Mouse (Mus musculus): ENCODE measurements around the gene Sstr3. TPM values are rescaled to one million over a fixed set of nuclear protein-coding genes. Genes with fewer than 3 reads are reported as not detected.

Sstr3 gene
- polyA plus RNA-seq, 1 experiment from 2014 or later = 0.22 TPM

- no peak overlapping the region for H3K27ac ChIP-seq
- peaks cover 9% of the 10 kb centered on the region; the same call in 1 of the 2 replicates for H3K9me3 ChIP-seq
- peaks cover 32% of the 10 kb centered on the region for H3K4me1 ChIP-seq (replicated peaks)
- H3K27me3 ChIP-seq (ENCODE audit: insufficient read depth, poor library complexity, severe bottlenecking) = no peaks in the 10 kb centered on the region
- WGBS = 62% methylated on average over 25 of the region's 25 CpGs
- no peak for DNase-seq (ENCODE audit: low spot score)
- peak overlapping the region; percentile 21; the same call in 1 of the 2 replicates for H3K4me3 ChIP-seq
- no peaks in the 10 kb centered on the region for H3K36me3 ChIP-seq
Measured at GRCm38 (mm10) chr15:78554545-78555313, 10.2 kb upstream of the Sstr3 start.

DNA sequence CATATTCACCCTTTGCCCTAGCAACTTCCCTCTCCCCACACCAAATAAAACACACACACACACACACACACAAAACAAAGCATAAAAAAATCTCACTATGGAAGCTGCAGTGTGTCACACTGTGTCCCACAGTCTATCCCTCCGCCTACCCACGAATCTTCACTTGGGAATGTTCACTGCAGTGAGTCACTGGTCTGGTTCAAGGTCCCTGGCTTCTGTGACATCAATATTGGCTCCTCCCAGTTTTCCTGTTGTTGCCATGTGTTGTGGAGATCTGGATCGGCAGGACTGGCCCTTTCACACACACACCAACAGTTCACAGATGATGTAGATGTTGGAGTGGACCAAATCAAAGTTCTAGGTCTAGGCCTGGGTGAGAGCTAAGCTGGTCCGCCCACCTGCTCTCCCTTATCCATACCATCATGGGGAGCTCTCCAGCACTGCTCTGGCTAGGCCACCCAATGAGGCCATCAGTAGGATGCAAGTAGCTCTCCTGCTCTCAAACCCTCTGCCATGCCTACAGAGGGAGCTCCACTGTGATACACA lies 4.8 kb upstream of the Sstr3 start:
- H3K9me3 ChIP-seq = peaks cover 9% of the 10 kb centered on the region; the same call in 1 of the 2 replicates
- no peak overlapping the region for H3K27ac ChIP-seq
- H3K4me3 ChIP-seq = no peak overlapping the region
- peaks cover 15% of the 10 kb centered on the region for H3K27me3 ChIP-seq (ENCODE audit: insufficient read depth, poor library complexity, severe bottlenecking)
- H3K36me3 ChIP-seq = no peaks in the 10 kb centered on the region
- H3K4me1 ChIP-seq (replicated peaks) = peaks cover 34% of the 10 kb centered on the region
- no peak for DNase-seq (ENCODE audit: low spot score)
- WGBS = 83% methylated on average over 4 of the region's 4 CpGs

DNA sequence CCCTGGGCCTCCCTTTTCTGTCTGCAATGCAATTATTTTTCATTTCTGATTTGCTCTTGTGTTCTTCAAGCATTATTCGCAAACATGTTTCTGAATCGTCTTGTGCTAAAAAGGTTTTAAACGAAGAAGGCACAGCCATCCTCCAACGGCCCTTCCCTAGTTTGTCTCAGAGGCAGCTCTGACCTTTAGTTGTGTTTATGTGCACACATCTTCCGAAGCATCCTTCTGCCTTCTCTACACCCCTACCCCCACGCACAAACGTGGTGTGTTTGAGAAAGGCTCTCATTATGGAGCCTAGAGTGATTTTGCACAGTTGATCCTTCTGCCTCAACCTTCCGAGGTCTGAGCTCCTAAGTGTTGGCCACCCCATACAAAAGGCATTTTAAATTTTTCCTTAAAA lies 4.2 kb upstream of the Sstr3 start:
- Histone ChIP-seq H3K27ac (no peak overlapping the region), H3K4me3 (no peak overlapping the region), H3K4me1 (replicated peaks) (peaks cover 39% of the 10 kb centered on the region), H3K9me3 (peaks cover 9% of the 10 kb centered on the region; the same call in 1 of the 2 replicates), H3K27me3 (ENCODE audit: insufficient read depth, poor library complexity, severe bottlenecking) (peaks cover 21% of the 10 kb centered on the region), H3K36me3 (no peaks in the 10 kb centered on the region)
- DNase-seq (ENCODE audit: low spot score) = no peak
- WGBS = 79% methylated on average over 8 of the region's 8 CpGs

DNA sequence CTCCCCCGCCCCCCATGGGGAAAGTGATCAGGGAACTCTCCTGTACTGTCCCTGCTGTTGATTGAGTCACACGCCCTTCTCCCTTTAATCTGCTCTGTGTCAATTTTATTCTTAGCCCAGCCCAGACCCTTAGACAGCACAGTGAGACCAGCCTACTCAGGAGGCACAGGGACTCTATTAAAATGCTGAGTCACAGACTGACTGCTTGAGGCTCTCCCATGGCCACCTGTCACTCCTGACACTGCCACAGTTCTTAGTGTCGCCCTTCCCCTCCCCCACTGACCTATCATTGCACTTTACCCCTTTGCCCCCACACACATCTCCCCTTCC lies 3.8 kb upstream of the Sstr3 start:
- no peak for DNase-seq (ENCODE audit: low spot score)
- H3K4me3 ChIP-seq = no peak overlapping the region

GRCm38 (mm10) chr15:78547415-78548335 lies 3.2 kb upstream of the Sstr3 start:
- Histone ChIP-seq H3K27me3 (ENCODE audit: insufficient read depth, poor library complexity, severe bottlenecking) (peaks cover 25% of the 10 kb centered on the region), H3K36me3 (no peaks in the 10 kb centered on the region), H3K4me3 (no peak overlapping the region), H3K27ac (peak overlapping the region; percentile 35), H3K9me3 (peaks cover 8% of the 10 kb centered on the region; the same call in 1 of the 2 replicates), H3K4me1 (replicated peaks) (peaks cover 39% of the 10 kb centered on the region)
- DNase-seq (ENCODE audit: low spot score) = no peak
- WGBS = 58% methylated on average over 5 of the region's 5 CpGs

More for the DNA sequence above, 3.8 kb upstream of the Sstr3 start:
- H3K27ac ChIP-seq = peak overlapping the region; percentile 35
- H3K27me3 ChIP-seq (ENCODE audit: insufficient read depth, poor library complexity, severe bottlenecking) = peaks cover 25% of the 10 kb centered on the region
- H3K4me1 ChIP-seq (replicated peaks) = peaks cover 39% of the 10 kb centered on the region
- WGBS = 23% methylated on average over 3 of the region's 3 CpGs
- H3K9me3 ChIP-seq = peaks cover 9% of the 10 kb centered on the region; the same call in 1 of the 2 replicates
- H3K36me3 ChIP-seq = no peaks in the 10 kb centered on the region

DNA sequence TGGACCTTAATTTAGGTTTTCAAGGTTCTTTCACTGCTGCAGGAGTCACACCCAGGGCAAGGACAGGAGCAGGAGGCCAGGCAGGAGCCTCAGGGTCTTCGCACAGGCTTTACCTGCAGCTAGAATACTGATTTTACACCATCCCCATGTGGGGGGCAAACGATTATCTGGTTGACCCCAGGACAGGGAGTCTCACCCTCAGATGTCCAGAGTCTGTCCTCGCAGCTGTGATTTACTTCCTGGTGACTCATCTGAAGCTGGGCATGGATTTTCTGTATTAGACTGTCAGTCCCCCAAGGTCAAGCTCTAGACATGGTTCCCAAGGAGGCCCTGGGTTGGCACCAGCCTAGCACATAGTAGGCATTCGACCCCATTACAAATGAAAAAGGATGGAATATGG lies 1.6 kb upstream of the Sstr3 start:
- Histone ChIP-seq H3K27me3 (ENCODE audit: insufficient read depth, poor library complexity, severe bottlenecking) (peaks cover 32% of the 10 kb centered on the region), H3K27ac (no peak overlapping the region), H3K9me3 (peaks cover 5% of the 10 kb centered on the region; the same call in 1 of the 2 replicates), H3K36me3 (no peaks in the 10 kb centered on the region), H3K4me1 (replicated peaks) (peaks cover 39% of the 10 kb centered on the region), H3K4me3 (no peak overlapping the region)
- no peak for DNase-seq (ENCODE audit: low spot score)
- 84% methylated on average over 4 of the region's 4 CpGs for WGBS

- peak overlapping the region; percentile 50; the same call in 1 of the 2 replicates for H3K27ac ChIP-seq
- no peaks in the 10 kb centered on the region for H3K9me3 ChIP-seq
- WGBS = 79% methylated on average over 15 of the region's 15 CpGs
- peaks cover 30% of the 10 kb centered on the region for H3K4me1 ChIP-seq (replicated peaks)
- H3K36me3 ChIP-seq = no peaks in the 10 kb centered on the region
- H3K27me3 ChIP-seq (ENCODE audit: insufficient read depth, poor library complexity, severe bottlenecking) = peaks cover 51% of the 10 kb centered on the region
- no peak overlapping the region for H3K4me3 ChIP-seq
- DNase-seq (ENCODE audit: low spot score) = no peak
Measured at GRCm38 (mm10) chr15:78544041-78544440, 444 bp downstream of the Sstr3 start.

- Histone ChIP-seq H3K9me3 (no peaks in the 10 kb centered on the region), H3K4me3 (no peak overlapping the region), H3K27me3 (ENCODE audit: insufficient read depth, poor library complexity, severe bottlenecking) (peaks cover 61% of the 10 kb centered on the region), H3K4me1 (replicated peaks) (peaks cover 21% of the 10 kb centered on the region), H3K36me3 (no peaks in the 10 kb centered on the region), H3K27ac (no peak overlapping the region)
- WGBS = 87% methylated on average over 7 of the region's 7 CpGs
- no peak for DNase-seq (ENCODE audit: low spot score)
Measured at GRCm38 (mm10) chr15:78542767-78543303, 1.6 kb downstream of the Sstr3 start.

DNA sequence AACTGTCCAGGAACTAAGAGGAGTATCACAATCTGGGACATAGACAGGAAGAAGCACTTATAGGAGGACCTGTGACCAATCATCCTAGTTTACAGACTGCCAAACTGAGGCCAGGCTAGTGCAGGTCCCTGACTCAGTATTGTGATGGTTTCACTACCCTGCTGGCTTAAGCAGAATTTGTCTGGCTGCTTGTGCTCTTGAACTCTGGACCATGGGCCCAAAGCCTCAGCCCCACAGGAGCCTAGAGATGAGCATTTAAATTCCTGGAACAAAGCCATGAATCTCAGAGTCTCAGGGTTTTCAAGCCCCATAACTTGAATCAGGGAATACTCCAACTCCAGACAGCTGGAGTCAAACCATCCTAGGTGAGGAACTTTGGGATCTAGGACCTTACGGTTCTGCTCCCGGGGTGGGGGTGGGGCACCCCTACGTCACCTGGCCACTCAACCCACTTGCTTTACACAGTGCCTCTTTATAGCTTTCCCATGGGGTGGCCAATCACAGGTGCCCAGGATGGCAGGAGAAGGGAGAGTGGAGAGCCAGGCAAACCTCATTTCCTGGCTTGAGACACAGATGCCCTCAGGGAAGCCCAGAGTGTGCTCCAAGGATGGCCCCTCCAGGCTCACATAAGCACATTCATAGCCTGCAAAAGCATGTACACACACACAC lies 2.3 kb downstream of the Sstr3 start:
- no peak overlapping the region for H3K4me3 ChIP-seq
- peaks cover 61% of the 10 kb centered on the region for H3K27me3 ChIP-seq (ENCODE audit: insufficient read depth, poor library complexity, severe bottlenecking)
- 86% methylated on average over 3 of the region's 3 CpGs for WGBS
- H3K9me3 ChIP-seq = no peaks in the 10 kb centered on the region
- no peak for DNase-seq (ENCODE audit: low spot score)
- peaks cover 17% of the 10 kb centered on the region for H3K4me1 ChIP-seq (replicated peaks)
- no peak overlapping the region for H3K27ac ChIP-seq
- H3K36me3 ChIP-seq = no peaks in the 10 kb centered on the region

DNA sequence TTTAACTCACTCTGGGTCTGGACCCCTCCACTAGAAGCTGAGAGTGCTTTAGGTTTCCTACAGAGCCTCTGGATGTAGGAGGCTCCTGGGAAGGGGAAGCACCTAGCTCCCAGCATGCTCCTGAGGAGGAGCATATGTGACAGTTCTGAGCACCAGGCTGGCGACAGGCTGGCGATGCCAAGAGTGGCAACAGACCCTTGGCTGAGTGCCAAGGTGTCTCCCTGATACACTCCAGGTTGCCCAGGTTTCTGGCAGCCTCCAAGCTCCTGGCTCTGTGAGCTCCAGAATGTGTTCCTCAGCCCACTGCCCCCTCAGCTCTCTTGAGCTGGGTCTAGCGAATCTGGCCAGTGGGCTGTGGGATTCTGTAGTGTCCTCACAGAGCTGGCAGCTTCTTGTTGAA lies 2.9 kb downstream of the Sstr3 start:
- Histone ChIP-seq H3K4me3 (no peak overlapping the region), H3K27ac (no peak overlapping the region), H3K27me3 (ENCODE audit: insufficient read depth, poor library complexity, severe bottlenecking) (peaks cover 61% of the 10 kb centered on the region), H3K4me1 (replicated peaks) (peaks cover 18% of the 10 kb centered on the region), H3K9me3 (no peaks in the 10 kb centered on the region), H3K36me3 (no peaks in the 10 kb centered on the region)
- WGBS = 76% methylated on average over 3 of the region's 3 CpGs
- DNase-seq (ENCODE audit: low spot score) = no peak

GRCm38 (mm10) chr15:78541036-78541435 lies 3.4 kb downstream of the Sstr3 start:
- Histone ChIP-seq H3K4me1 (replicated peaks) (peaks cover 24% of the 10 kb centered on the region), H3K36me3 (no peaks in the 10 kb centered on the region), H3K9me3 (no peaks in the 10 kb centered on the region), H3K27me3 (ENCODE audit: insufficient read depth, poor library complexity, severe bottlenecking) (peaks cover 64% of the 10 kb centered on the region), H3K4me3 (no peak overlapping the region), H3K27ac (no peak overlapping the region)
- no peak for DNase-seq (ENCODE audit: low spot score)
- 87% methylated on average over 3 of the region's 3 CpGs for WGBS

DNA sequence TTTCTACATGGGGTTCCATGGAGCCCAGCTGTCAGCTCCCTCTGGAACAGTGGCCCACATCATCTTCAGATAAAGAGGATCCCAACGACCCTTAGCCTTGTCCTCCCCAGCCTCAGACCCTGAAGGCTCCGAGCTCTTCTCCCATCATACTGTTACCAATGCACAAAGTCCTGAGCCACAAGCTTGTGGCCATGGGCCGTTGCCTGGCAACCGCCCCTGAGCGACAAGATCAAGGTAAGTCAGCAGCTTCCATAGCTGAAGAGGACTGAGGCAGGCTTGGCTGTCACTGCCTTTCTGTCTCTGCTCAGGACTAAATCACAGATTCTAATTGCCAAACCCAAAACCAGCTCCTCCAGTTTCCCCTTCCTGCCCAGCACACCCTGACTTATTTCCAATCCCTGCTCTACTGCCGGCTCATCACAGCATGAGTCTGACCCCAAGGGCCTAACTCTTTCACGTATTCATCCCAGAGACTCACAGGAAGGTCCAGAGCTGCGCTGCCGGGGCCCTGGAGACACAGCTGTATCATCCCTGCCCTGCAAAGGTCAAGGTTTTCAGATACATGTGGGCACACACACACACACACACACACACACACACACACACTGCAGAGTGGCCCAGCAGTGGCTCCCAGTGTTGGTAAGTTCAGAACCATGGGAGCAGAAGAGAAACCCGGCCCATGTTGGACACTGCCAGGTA lies 8.6 kb downstream of the Sstr3 start:
- 41% methylated on average over 10 of the region's 10 CpGs for WGBS
- peaks cover 38% of the 10 kb centered on the region for H3K27me3 ChIP-seq (ENCODE audit: insufficient read depth, poor library complexity, severe bottlenecking)
- no peak overlapping the region for H3K27ac ChIP-seq
- no peaks in the 10 kb centered on the region for H3K9me3 ChIP-seq
- H3K4me1 ChIP-seq (replicated peaks) = peaks cover 27% of the 10 kb centered on the region
- DNase-seq (ENCODE audit: low spot score) = no peak
- no peak overlapping the region for H3K4me3 ChIP-seq
- H3K36me3 ChIP-seq = no peaks in the 10 kb centered on the region
